Mouse (Mus musculus): ENCODE data around the gene C1rl.

C1rl gene

DNA sequence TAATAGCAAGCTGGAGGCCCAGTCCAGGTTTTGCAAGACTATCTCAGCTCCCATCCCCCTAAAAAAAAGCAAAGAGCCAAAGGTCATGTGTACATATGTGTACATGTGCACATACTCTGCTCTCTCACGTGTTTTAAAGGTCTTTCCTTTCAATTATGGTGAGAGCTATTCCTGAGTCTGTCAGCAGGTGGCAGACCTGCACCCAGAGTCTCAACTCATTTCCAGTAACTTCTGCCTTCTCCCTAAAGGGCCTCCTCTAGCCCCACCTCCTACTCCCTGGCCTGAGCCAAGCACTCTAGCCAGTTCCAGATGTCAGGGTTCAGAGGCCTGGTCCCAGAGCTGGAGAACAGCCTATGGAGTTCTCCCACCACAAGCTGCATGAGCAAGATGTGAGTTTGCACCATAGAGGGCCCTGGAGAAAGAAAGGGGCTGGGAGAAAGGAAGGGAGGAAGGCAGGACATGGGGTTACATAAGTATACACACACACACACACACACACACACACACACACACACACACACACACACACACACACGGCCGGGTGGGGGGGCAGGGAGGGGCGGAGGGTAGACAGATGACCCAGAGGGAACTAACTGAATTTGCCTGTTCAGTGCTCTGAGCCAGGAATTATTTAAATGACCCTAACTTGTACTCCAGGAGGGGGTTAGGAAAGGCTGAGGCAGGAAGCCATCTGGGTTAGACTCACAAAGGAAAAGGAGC, at the start of gene C1rl:
Gene C1rl, plus strand, starts transcription at position 272 of the 720 bp plus-strand sequence.
- DNase-seq: peak; percentile 85 to 87

DNA sequence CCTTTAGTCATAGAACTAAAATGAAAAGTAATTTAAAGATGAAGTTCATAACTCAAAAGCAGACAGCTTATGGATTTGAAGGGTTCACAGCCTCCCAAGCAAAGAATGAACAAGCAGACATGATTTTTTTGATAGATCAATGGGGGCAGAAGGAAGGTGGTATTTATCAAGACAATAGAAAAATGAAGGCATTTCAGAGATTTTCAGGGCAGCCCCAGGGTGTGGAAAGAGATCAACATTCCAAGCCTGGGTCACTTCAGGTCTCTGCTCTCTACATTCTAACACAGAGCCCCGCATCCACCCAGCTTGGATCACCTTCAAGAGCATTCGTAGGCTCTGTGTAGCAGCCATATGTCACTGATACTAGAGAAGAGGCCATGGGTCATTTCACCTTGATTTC, 49.6 kb upstream of the C1rl start:
- no peak for DNase-seq

DNA sequence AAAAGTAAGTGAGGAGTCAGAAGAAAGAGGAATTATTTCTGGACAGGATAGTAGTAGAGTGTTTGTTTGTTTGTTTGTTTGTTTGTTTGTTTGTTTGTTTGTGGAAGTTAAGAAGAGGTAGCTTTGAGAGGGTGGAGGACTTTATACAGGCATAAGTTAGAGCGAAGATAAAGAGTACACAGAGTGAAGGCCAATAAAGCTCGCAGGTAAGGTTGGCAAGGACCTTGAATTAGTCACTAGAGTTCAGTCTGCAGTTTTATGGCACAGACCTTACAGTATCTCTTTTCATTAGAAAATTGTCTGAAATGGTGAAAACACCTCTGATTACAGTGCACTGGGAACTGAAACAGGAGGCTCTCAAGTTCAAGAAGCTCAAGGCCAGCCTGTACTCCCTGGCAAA, 46.9 kb upstream of the C1rl start:
- no peak for DNase-seq

DNA sequence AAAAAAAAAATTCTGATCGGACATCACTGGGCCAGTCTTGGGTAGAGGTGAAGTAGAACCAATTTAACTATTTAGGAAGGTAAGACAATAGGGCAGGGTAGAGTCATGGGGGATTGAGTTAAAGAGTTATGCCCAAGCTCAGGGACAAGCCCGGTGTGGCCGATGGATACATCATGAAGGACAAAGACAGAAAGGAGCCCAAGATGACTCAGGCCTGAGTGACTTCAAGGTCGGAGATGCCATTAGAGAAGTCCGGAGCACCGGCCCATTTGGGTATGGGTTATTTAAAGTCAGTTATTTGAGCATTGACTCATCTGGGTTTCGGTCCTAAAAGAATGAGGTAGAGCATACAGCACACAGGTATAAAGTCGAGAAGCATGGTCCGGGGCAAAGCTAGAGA, 46.5 kb upstream of the C1rl start:
- no peak for DNase-seq

DNA sequence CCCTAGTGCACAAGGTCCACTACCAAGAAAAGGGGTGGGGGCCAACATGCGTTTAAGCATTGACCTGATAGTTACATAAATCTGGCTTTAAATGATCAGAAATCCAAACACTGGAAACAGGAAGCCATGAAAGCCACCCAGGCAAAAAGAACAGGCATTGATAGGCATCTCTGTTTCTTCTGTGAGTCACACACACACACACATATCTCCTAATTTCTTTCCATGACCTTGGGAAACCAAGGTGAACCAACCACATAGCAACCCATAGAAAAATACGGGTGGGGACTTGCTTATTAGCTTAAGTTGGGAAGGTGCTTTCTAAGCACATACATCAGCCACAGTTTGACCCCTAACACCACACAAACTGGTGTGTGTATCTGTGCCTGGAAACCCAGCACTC, 45.6 kb upstream of the C1rl start:
- DNase-seq: no peak

DNA sequence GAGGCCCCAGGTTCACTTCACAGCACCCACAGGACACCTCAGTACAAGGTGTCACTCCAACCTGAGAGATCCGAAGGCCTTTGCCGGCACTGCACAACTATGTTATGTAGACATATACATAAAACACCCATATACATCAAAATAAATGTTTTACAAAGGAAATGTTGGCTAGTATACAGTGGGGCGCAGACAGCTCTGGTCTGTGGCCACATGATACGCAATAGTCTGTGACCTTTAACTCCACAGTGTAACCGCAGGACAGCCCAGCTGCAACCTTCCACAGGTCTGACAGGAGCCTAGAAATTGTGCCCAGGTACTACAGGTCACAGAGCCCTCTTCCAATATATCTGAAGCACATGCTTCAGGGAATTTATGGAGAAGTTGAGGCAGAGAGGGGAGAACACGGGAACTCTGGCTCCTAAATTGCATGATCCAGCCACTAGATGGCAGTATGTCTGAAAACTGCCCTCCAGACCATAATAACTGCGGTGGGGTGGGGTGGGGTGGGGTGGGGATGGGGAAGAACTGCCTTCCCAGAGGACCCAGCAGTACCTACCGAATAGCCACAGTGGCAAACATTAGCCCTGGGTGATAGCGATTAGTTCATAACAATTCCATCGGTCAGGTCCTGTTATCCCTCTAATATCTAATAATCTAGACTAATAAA, 44.6 kb upstream of the C1rl start:
- DNase-seq: no peak

DNA sequence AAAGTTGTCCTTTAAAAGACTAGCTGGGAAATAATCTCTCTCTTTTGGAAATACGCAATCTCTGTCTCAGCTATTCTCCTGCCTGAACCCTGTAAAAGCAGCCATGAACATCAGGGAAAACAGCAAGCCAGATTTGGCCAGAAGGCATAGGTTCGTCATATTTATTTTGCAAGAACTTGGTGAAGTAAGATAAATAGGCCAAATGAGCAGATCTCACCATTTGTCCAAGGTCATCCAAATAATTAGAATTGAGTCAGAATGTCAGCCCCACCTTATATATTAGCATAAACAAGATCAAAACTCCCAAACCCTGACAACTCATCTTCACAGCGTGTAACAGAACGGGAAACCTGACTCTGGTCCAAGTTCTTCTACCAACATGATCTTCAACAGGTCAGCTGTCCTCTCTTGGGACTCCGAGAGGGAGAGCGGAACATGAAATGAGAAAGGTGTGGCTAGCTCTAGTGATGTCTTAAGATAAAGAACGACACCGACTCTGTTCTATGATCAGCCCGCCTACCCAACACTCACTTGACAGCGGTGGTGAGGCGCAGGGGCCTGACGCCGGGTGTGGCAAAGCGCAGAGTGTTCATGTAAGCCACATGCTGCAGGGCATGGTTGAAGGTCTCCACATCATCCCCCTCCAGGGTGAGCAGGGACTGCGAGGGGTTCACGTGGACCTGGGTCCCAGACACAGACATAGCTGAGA, 43.8 kb upstream of the C1rl start:
- DNase-seq: no peak

DNA sequence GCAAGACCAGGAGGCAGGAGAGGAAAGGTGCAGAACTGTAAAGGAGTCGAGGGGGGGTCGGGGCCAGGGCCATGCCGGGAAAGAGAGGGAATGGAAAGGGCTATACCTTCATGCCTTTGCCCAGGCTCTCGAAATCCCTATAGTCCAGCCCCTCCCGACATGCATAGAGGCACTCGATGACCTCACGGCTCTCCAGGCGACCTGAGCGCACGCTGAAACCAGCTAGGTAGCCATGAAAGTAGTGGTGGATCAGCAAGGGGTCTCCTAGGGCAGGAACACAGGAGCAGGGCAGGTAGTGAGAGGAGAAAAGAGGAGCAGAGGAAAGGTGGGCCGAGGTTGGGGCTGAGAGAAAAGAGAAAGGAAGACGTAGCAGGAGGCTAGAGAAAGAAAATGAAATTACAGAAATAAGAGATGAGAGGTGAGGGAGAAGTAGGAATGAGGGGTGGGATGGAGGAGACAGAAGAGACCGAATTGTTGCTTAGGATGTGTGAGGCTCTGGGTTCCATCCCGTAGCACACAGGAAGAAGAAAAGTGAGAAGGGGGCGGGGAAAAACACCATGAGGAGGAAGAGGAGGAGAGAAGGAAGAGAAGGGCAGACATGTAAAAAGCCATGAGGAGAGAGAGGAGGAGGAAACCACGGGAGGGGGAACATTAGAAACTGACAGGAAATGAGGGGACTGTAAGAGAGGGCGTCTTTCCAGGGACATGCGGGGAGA, 43.1 kb upstream of the C1rl start:
- DNase-seq: no peak

DNA sequence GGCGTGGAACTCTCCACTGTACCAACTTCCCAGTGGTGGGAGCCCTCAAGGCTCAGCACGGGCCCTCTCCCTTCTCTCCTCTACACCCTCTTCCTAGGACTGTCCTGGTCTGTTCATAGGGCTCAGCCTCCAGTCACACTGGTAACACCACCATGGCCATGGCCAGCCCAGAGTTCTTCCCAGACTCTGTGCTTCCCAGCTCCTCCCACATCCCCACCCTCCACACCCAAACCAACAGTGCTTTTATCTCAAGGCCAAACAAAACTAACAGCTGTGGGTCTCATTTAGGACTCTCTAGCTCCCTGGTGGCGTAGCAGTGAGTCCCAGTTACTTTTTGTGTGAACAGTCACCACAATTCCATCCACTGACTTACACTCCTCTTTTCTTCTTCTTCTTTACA, 40.9 kb upstream of the C1rl start:
- DNase-seq: no peak

DNA sequence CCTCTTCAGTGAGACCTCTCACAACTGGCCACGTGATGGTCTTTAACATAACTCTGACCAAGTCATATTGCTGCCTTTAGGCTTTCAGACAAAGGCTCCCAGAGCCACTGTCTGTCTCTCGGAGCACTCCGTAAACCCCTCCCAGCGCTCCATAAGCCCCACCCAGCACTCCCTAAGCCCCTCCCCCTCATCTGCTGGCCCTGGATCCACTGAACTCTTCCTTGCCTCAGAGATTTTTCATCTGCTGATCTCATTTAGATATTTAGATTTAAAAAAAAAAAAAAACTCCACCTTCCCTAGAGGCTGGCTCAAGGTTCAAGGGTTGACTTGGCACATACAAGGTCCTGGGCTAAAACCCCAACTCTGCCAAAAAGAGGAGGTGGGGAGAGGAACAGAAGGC, 39.2 kb upstream of the C1rl start:
- no peak for DNase-seq

DNA sequence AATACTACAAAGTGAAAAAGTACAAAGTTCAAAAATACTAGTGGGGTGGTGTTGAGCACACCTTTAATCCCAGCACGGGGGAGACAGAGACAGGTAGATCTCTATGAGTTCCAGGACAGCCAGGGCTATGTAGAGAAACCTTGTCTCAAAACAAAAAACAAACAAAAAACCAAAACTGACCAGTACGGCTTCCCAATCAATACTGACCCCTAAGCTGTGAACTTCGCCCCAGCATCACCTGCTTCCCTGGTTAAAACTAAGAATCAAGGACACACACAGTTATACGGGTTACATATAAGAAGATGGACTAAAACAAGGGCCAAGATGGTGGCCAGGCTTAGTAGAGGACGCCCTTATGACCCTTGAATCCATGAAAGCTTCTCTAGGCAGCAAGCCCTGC, 36.7 kb upstream of the C1rl start:
- DNase-seq: no peak

DNA sequence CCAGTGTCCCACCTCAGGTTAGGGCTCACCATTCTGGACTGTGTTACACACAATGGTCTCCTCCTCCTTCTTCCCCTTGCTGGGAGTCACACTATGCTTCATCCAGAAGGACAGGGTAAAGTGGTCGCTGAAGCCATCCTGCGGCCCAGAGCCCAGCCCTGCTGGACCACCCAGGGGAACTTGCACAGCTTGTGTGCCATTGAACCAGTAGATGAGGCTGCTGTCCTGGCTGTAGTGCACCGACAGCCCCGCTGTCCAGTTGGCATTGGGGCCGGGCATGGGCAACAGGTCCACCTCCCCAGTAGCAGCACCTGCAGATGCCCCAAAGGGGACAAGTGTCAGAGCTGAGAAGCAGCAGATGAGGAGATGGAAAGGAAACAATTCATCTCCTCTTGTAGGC, 35.1 kb upstream of the C1rl start:
- DNase-seq: no peak

DNA sequence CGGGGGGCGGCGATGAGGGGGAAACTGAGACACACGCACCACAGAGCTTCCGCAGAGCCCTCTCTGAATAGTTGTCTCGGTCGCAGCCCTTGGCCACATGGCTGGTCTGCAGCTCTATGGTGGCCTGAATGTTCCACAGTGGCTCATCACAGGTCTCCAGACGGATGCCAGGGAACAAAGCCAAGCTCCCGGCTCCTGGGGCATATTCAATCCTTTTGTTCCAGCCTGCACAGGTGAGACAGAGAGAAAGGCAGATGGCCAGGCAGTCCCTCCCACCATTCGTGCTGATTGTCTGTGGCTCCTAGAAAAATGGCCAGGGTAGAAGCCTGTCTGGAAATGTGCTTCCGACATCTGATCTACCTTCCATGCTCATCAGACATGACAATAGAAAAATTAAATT, 34.4 kb upstream of the C1rl start:
- no peak for DNase-seq

DNA sequence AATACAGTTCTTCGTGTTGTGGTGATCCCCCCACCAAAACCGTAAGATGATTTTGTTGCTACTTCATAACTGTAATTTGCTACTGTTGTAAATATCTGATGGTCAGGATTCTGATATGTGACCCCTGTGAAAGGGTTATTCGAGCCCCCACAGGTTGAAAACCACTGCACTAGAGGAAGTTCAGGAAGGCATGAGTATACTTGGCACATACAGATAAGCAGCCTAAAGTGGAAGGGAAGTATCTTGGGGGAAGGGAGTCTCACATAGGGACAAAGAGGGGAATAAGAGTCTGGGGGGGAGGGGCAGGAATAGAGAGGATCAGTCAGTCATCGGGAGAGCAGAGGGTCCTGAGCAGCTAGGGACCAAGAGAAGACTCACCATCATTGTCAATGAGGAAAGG, 33.5 kb upstream of the C1rl start:
- no peak for DNase-seq

DNA sequence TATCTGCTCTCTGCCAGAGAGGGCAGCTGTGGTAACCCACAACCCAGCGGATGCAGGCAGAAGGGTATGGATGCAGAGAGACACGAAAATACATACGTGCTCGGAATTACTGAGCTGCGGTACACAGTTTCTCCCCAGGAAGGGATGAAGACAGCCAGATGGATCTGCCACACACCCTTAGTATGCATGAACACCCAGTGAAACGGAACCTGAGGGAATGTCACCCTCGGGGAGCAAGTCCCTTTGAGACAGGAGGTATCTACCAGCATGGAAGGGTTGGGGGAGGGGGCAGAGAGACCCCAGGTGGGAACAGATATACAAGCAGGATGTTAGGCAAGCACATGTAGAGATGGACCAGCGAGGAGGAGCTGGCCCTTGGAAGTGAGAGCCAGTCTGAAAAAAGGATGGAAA, 29.0 kb upstream of the C1rl start:
- DNase-seq: no peak

DNA sequence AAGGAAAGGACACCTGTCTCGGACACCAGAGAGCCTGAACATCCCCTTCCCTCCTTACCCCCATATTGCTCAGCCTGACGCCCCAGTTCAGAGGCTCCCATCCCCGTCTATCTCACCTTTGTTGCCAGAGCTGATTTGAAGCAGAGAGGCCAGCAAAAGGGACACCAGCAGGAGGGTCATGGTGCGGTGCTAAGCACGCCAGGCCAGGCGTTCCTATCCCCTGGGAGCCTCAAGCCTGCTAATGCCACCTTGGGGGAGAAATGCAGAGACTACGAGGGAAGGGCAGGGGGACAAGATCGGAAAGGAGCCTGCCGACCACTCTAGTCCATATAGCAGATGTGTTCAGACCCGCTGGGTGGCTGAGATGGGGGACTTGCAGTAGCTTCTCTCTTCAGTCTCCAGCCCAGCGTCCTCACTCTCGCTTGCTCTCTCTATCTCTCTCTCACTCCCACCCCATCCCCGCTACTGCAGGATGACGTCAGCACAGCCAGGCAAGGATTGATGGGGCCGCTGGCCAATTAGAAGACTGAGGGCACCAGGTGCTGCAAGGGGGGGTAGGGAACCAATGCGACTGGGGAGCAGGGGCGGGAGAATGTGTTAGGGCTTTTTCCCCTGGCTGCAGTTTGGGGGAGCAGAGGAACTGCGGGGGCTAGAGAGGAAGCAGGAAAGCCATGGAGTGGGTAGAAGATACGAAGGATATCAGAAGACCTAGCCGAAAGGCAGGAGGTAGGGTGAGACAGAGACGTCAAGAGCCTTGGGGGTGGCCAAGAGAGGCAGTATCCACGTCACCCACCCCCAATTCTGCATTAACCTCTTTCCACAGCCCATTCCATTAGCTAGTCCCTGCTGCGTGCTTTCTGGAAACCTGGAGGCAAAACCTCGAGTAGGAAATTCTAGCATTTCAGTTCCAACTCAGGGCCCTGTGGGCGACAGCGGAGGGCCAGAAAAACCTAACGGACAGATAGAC, 28.3 kb upstream of the C1rl start, which contains the start of gene Clstn3:
Gene Clstn3, minus strand, starts transcription at position 490 of the 967 bp plus-strand sequence.
- peak; percentile 77 to 80 for DNase-seq

DNA sequence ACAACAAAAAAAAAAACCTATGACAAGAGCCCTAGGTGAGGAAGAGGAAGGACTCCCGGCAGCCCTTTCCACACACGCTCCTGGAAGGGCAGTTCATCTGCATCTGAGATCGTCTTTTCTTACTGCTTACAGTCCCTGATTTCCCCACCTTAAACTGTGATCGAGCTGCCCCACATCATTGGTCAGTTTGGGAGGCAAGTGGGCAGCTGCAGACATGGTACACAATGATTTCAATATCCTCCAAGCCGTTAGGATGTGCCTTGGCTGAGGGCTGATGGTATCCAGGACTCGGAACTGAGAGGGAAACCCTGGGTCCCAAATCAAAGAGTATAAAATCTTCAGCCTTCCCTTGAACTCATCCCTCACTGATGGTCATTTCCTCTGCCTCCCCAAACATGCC, 27.6 kb upstream of the C1rl start:
- no peak for DNase-seq

DNA sequence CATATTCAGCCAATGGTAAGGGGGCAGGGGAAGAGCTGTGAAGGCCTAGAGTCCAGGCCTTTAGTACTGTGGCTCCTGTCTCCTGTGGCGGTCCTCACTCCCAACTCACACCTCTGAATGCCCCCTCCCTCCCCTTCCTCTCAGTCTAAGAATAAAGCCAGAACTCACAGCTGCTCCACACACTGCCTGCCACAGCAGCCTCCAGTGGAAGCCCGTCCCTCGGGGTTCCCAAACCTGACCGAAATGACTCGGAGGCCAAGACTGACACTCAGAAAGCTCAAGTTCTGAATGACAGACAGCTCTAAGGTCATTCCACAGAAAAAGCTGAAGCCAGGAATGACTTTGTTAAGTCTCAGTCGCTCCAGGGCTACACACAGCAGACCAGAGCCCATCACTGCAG, 27.2 kb upstream of the C1rl start:
- DNase-seq: no peak

DNA sequence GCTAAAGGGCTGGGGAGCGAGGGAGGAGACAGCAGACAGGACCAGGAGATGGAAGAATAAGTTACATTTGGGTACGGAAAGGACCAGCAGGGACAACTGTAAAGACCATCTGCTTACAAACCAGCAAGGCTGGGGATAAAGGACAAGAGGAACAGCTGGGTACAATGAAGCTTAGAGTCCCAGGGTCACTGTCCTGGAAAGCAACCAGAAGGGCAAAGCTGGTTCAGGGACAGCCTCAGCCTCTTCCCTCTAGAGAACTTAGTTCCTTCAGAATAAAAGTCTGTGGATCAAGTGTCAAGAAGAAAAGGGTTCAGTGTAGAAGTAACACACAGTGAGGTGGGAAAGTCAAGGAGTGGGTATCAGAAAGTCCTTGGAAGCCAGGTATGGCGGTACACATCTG, 21.8 kb upstream of the C1rl start:
- no peak for DNase-seq

DNA sequence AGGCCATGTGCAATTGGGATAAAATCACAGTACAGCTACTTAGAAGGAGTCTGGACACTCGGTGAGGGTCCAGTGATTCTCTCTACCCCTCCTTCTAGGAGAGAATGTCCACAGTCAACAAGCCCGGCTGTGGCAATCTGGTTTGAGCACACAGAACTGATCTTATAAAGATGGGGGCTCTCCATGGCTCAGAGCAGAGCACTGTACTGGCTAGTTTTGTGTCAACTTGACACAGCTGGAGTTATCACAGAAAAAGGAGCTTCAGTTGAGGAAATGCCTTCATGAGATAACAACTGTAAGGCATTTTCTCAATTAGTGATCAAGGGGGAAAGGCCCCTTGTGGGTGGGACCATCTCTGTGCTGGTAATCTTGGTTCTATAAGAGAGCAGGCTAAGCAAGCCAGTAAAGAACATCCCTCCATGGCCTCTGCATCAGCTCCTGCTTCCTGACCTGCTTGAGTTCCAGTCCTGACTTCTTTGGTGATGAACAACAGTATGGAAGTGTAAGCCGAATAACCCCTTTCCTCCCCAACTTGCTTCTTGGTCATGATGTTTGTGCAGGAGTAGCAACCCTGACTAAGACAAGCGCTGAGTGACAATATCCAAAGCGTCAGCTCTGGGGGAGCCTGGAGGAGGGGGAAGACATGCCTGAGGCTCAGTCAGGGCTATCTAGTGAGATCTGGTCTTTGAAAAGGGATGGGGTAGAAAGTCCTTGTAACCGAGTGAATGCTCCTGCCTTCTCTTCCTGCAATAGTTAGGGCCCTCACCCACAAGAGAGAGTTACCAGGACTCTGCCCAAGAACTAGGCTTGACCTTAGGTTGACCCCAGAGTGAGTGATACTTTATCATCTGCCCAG, 20.9 kb upstream of the C1rl start:
- peak in 1 of 2 experiments; percentile 4 for DNase-seq

DNA sequence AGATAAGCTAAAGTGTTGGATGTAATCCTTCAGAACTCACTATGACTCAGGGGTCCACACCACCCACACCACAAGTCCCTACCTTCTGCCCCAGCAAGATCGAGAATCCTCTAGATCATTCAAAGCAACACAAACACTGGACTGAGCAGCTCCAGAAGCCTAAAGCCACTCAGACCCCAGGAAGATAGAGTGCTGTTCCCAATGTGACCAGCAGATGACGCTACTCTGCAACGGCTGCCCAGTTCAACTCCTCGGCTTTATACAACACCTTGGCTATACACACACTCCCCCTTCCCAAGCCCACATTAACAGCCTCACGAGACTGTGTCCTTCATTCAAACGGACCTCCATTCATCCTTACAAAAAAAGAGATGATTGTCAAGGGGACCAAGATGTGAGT, 20.1 kb upstream of the C1rl start:
- peak; percentile 41 to 69 for DNase-seq
